Mouse (Mus musculus): ENCODE measurements around the gene Adam11. TPM values are rescaled to one million over a fixed set of nuclear protein-coding genes. Genes with fewer than 3 reads are reported as not detected.

Adam11 gene
- polyA plus RNA-seq, 1 experiment from 2014 or later = 4.9 TPM

DNA sequence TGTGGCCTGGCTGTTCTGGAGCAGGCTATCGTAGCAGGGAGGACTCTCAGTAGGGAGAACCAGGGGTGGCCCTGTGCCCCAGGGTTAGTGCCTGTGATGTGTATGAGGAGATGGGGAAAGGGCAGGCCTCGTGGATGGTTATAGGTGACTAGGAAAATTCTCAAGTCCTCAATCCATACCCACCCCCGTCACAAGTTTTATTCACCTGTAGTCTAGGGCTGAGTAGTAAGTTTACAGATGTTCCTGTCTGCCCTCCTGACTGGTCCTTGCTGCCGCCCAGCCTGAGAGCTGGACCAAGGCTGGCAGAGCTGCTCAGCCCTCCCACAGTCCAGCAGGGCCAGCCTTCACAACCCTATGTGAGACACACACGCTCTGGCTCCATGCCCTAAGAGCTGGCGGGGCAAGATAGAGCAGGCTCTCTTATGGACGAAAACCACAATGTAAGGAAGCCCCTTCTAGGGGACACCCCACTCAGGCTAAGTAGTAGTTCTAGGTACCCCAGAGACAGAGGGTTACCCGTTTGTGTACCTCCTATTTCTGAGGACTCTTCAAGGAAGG, 17.9 kb downstream of the Adam11 start:
- no peak overlapping the region for H3K4me2 ChIP-seq (ENCODE audit: low read length)
- no peak overlapping the region for H3K27ac ChIP-seq (ENCODE audit: low read depth)
- WGBS = 81% methylated on average over 8 of the region's 8 CpGs
- ATAC-seq (replicated peaks; ENCODE audit: low FRiP score, low TSS enrichment, low read depth) (no peak), DNase-seq (ENCODE audit: low spot score) (no peak)
- H3K4me1 ChIP-seq (replicated peaks; ENCODE audit: control insufficient read depth, insufficient read depth, low read length) = peaks cover 18% of the 10 kb centered on the region
- no peak overlapping the region for H3K4me3 ChIP-seq (ENCODE audit: low read depth, low read length)
- H3K36me3 ChIP-seq (ENCODE audit: control insufficient read depth, insufficient read depth, low read length) = 0 out of 2 replicates have a peak, but pooled peaks cover 3% of the 10 kb centered on the region
- H3K9ac ChIP-seq (ENCODE audit: low read length) = no peak overlapping the region
- H3K27me3 ChIP-seq (replicated peaks; ENCODE audit: control insufficient read depth, insufficient read depth, low read length) = no peaks in the 10 kb centered on the region
- H3K9me3 ChIP-seq (ENCODE audit: control insufficient read depth, low read length) = no peaks in the 10 kb centered on the region

DNA sequence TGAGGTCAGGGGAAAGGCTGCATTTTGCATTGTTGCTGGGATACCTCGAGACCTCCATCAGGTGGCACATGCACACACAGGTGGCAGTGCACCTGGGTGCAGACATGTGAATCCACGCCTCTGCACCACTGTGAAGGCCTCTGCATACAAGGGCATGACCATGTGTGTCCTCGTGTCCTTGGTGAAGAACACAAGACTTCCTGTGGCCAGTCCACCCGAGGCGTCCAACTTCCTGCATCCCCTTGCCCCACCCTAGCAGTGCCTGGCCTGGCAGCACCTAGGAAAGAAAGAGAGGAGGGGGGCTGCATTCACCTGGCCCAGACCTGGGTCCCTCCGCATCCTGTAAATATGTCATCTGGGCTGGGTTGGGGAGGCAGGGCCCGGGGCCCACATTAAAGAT, 18.6 kb downstream of the Adam11 start:
- Histone ChIP-seq H3K36me3 (ENCODE audit: control insufficient read depth, insufficient read depth, low read length) (0 out of 2 replicates have a peak, but pooled peaks cover 3% of the 10 kb centered on the region), H3K27me3 (replicated peaks; ENCODE audit: control insufficient read depth, insufficient read depth, low read length) (no peaks in the 10 kb centered on the region), H3K4me1 (replicated peaks; ENCODE audit: control insufficient read depth, insufficient read depth, low read length) (peaks cover 18% of the 10 kb centered on the region), H3K4me3 (ENCODE audit: low read depth, low read length) (no peak overlapping the region), H3K9me3 (ENCODE audit: control insufficient read depth, low read length) (no peaks in the 10 kb centered on the region), H3K27ac (ENCODE audit: low read depth) (no peak overlapping the region), H3K9ac (ENCODE audit: low read length) (no peak overlapping the region), H3K4me2 (ENCODE audit: low read length) (no peak overlapping the region)
- ATAC-seq (replicated peaks; ENCODE audit: low FRiP score, low TSS enrichment, low read depth) (no peak), DNase-seq (ENCODE audit: low spot score) (no peak)
- 65% methylated on average over 7 of the region's 7 CpGs for WGBS

- 47% methylated on average over 11 of the region's 11 CpGs for WGBS
- no peak overlapping the region for H3K4me2 ChIP-seq (ENCODE audit: low read length)
- no peaks in the 10 kb centered on the region for H3K27me3 ChIP-seq (replicated peaks; ENCODE audit: control insufficient read depth, insufficient read depth, low read length)
- DNase-seq (ENCODE audit: low spot score) = no peak
- no peak overlapping the region for H3K27ac ChIP-seq (ENCODE audit: low read depth)
- no peaks in the 10 kb centered on the region for H3K9me3 ChIP-seq (ENCODE audit: control insufficient read depth, low read length)
- H3K9ac ChIP-seq (ENCODE audit: low read length) = no peak overlapping the region
- no peak overlapping the region for H3K4me3 ChIP-seq (ENCODE audit: low read depth, low read length)
- no peak for ATAC-seq (replicated peaks; ENCODE audit: low FRiP score, low TSS enrichment, low read depth)
- peaks cover 12% of the 10 kb centered on the region for H3K4me1 ChIP-seq (replicated peaks; ENCODE audit: control insufficient read depth, insufficient read depth, low read length)
- 0 out of 2 replicates have a peak, but pooled peaks cover 3% of the 10 kb centered on the region for H3K36me3 ChIP-seq (ENCODE audit: control insufficient read depth, insufficient read depth, low read length)
These were observed 19.2 kb downstream of the Adam11 start for GRCm38 (mm10) chr11:102780271-102780985.

DNA sequence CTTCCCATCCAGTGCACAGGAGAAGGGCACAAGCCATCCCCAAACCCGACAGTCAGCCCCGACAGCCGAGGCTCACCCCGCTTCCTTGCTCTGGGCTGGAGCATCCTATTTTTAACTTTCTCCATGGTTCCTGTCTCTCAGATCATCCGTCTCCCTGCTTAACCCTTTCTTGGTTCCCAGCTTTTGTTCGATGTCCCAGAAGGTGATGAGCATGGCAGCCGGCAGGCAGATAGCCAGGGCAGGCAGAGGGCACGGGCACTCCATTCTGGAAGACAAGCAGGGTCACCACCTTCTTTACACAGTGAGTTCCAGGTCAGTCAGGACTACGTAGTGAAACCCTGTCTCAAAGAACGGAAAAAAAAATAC, 19.7 kb downstream of the Adam11 start:
- H3K36me3 ChIP-seq (ENCODE audit: control insufficient read depth, insufficient read depth, low read length) = 0 out of 2 replicates have a peak, but pooled peaks cover 3% of the 10 kb centered on the region
- WGBS = 63% methylated on average over 10 of the region's 10 CpGs
- no peak for ATAC-seq (replicated peaks; ENCODE audit: low FRiP score, low TSS enrichment, low read depth)
- no peaks in the 10 kb centered on the region for H3K27me3 ChIP-seq (replicated peaks; ENCODE audit: control insufficient read depth, insufficient read depth, low read length)
- H3K4me1 ChIP-seq (replicated peaks; ENCODE audit: control insufficient read depth, insufficient read depth, low read length) = peaks cover 12% of the 10 kb centered on the region
- H3K4me3 ChIP-seq (ENCODE audit: low read depth, low read length) = no peak overlapping the region
- no peak overlapping the region for H3K4me2 ChIP-seq (ENCODE audit: low read length)
- no peaks in the 10 kb centered on the region for H3K9me3 ChIP-seq (ENCODE audit: control insufficient read depth, low read length)
- DNase-seq (ENCODE audit: low spot score) = no peak
- no peak overlapping the region for H3K9ac ChIP-seq (ENCODE audit: low read length)
- H3K27ac ChIP-seq (ENCODE audit: low read depth) = no peak overlapping the region

DNA sequence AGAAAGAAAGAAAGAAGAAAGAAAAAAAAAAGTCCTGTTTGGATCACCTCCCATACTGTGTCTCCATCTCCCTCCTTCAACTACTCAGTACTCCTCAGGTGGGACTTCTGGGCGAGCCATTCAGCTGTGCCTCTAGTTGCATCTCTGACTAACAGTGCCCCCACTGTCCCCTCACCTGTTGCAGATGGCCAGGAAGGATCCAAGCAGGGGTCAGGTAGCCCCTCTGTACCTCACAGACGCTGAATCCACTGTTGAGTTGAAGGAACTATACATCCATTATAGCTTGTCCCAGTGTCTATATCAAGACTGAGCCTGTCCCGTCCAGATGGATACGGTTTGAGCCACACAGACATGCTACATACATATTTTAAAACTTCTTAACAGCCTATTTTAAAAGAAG, 20.3 kb downstream of the Adam11 start:
- Histone ChIP-seq H3K4me2 (ENCODE audit: low read length) (no peak overlapping the region), H3K9ac (ENCODE audit: low read length) (no peak overlapping the region), H3K36me3 (ENCODE audit: control insufficient read depth, insufficient read depth, low read length) (0 out of 2 replicates have a peak, but pooled peaks cover 1% of the 10 kb centered on the region), H3K27me3 (replicated peaks; ENCODE audit: control insufficient read depth, insufficient read depth, low read length) (no peaks in the 10 kb centered on the region), H3K9me3 (ENCODE audit: control insufficient read depth, low read length) (no peaks in the 10 kb centered on the region), H3K4me1 (replicated peaks; ENCODE audit: control insufficient read depth, insufficient read depth, low read length) (peaks cover 12% of the 10 kb centered on the region), H3K4me3 (ENCODE audit: low read depth, low read length) (no peak overlapping the region), H3K27ac (ENCODE audit: low read depth) (no peak overlapping the region)
- ATAC-seq (replicated peaks; ENCODE audit: low FRiP score, low TSS enrichment, low read depth) = no peak
- no peak for DNase-seq (ENCODE audit: low spot score)
- WGBS = 77% methylated on average over 4 of the region's 4 CpGs

DNA sequence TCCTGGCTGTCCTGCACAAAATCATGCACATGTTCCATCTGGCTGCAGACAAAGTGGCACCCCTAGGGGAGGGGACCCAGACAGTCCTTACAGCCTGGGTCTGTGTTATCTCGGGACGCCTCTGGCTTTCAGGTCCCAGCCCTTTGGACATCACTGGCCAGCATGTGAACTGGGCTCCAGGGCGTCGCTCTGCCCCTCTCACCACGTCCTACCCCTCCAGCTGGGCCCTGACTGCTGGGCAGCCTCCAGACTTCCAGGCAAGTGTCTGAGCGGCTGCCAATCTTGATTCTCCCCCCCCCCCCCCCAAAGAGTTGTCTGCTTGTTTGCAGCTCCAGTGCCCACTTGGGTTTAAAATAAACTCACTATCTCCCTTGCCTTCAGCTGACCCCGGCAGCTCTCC, 22.2 kb downstream of the Adam11 start:
- ATAC-seq (replicated peaks; ENCODE audit: low FRiP score, low TSS enrichment, low read depth) (no peak), DNase-seq (ENCODE audit: low spot score) (no peak)
- Histone ChIP-seq H3K36me3 (ENCODE audit: control insufficient read depth, insufficient read depth, low read length) (no peaks in the 10 kb centered on the region), H3K4me1 (replicated peaks; ENCODE audit: control insufficient read depth, insufficient read depth, low read length) (0 out of 2 replicates have a peak, but pooled peaks cover 3% of the 10 kb centered on the region), H3K4me3 (ENCODE audit: low read depth, low read length) (no peak overlapping the region), H3K27ac (ENCODE audit: low read depth) (no peak overlapping the region), H3K27me3 (replicated peaks; ENCODE audit: control insufficient read depth, insufficient read depth, low read length) (no peaks in the 10 kb centered on the region), H3K4me2 (ENCODE audit: low read length) (no peak overlapping the region), H3K9ac (ENCODE audit: low read length) (no peak overlapping the region), H3K9me3 (ENCODE audit: control insufficient read depth, low read length) (no peaks in the 10 kb centered on the region)
- WGBS = 46% methylated on average over 7 of the region's 7 CpGs

GRCm38 (mm10) chr11:102787688-102788177, 26.5 kb downstream of the Adam11 start:
- Histone ChIP-seq H3K36me3 (ENCODE audit: control insufficient read depth, insufficient read depth, low read length) (no peaks in the 10 kb centered on the region), H3K4me3 (ENCODE audit: low read depth, low read length) (no peak overlapping the region), H3K27me3 (replicated peaks; ENCODE audit: control insufficient read depth, insufficient read depth, low read length) (no peaks in the 10 kb centered on the region), H3K9me3 (ENCODE audit: control insufficient read depth, low read length) (no peaks in the 10 kb centered on the region), H3K27ac (ENCODE audit: low read depth) (no peak overlapping the region), H3K4me2 (ENCODE audit: low read length) (no peak overlapping the region), H3K9ac (ENCODE audit: low read length) (no peak overlapping the region), H3K4me1 (replicated peaks; ENCODE audit: control insufficient read depth, insufficient read depth, low read length) (peaks cover 9% of the 10 kb centered on the region)
- DNase-seq (ENCODE audit: low spot score) = no peak
- 67% methylated on average over 5 of the region's 5 CpGs for WGBS
- no peak for ATAC-seq (replicated peaks; ENCODE audit: low FRiP score, low TSS enrichment, low read depth)

- H3K4me2 ChIP-seq (ENCODE audit: low read length) = no peak overlapping the region
- no peak overlapping the region for H3K9ac ChIP-seq (ENCODE audit: low read length)
- no peak overlapping the region; the same call in 1 of the 2 replicates for H3K27ac ChIP-seq (ENCODE audit: low read depth)
- no peaks in the 10 kb centered on the region for H3K9me3 ChIP-seq (ENCODE audit: control insufficient read depth, low read length)
- peaks cover 9% of the 10 kb centered on the region for H3K4me1 ChIP-seq (replicated peaks; ENCODE audit: control insufficient read depth, insufficient read depth, low read length)
- H3K36me3 ChIP-seq (ENCODE audit: control insufficient read depth, insufficient read depth, low read length) = peaks cover under 1% of the 10 kb centered on the region; the same call in 1 of the 2 replicates
- ATAC-seq (replicated peaks; ENCODE audit: low FRiP score, low TSS enrichment, low read depth) (no peak), DNase-seq (ENCODE audit: low spot score) (no peak)
- H3K4me3 ChIP-seq (ENCODE audit: low read depth, low read length) = no peak overlapping the region
- no peaks in the 10 kb centered on the region for H3K27me3 ChIP-seq (replicated peaks; ENCODE audit: control insufficient read depth, insufficient read depth, low read length)
- WGBS = 41% methylated on average over 14 of the region's 14 CpGs
These were observed 30.6 kb downstream of the Adam11 start for GRCm38 (mm10) chr11:102791682-102792445.
